Mouse (Mus musculus): ENCODE measurements around the gene Fam133b.
"Not testable (repeated sequence)": the region's sequence is repeated elsewhere in the genome, so short reads cannot be mapped to it uniquely, and the experiment has no call there.

Gene Fam133b

DNA sequence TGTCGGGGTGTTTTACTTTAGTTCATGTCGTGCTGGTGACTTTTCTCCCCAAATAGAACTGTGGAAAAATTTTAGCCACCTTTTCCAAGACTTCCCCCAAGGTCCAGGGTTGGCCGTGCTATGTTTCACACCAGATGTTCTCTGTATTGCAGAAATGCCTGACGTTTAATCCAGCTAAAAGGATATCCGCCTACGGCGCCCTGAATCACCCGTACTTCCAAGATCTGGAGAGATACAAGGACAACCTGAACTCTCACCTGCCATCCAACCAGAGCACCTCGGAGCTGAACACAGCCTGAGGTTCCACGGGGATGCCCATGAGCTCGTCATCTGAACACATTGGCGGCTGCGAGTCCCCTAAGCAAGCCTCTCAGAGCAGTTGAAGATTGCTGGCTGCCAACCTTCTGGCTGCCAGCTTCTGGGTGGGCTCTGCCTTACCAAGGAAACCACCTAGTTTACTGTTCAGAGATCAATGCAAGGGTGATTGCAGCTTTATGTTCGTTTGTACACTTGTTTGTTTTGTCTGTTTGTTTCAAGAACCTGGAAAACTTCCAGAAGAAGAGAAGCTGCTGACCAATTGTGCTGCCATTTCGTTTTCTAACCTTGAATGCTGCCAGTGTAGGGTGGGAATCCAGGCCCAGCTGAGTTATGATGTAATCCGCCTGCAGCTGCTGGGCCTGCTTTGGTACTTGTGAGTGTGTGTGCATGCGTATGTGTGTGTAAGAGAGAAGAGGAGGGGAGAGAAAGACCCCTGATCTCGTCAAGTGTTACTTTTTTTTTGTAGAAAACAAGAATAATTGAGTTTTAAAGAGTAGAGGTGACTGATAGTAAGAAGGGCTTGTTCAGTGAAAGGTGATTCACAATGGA is 22.9 kb upstream of the Fam133b start:
- no peak for DNase-seq (ENCODE audit: low read depth, low spot score)

DNA sequence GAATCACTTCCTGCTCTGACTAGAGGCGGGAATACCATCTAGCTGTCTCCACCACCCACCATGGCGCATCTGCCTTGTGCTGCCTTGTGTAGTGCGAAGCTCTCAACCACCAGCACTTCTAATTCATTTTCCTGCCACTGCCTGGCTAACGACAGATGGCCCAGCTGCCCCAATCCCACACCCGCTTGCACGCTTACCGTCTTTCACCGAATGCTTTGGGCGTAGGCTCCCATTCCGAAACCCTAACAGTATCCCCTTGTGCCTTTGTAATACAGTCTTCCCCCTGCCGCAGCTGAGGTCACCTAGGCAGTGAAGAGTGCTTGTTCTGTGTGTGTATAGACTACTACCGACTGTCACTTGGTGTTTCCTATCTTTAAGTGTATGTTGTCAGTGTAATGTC is 21.9 kb upstream of the Fam133b start:
- peak; percentile 66 for DNase-seq (ENCODE audit: low read depth, low spot score)

DNA sequence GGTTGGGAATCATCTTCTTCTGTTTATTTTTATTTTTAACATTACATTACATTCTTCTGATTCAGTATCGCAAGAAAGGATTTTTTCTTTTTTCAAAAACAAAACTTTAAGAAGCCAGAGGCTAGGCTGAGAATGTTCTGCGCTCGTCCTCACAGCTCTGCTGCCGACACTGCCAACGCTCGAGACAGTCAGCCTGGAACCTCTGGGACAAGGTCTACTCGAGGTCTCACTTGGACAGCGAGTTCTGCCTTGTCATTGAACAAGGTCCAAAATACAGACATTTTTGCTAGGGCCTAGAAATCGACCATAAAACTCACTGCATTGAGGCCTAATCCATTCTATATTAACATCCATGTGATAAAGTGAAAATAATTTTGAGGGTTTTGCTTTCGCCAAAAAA is 20.8 kb upstream of the Fam133b start:
- DNase-seq (ENCODE audit: low read depth, low spot score) = no peak

DNA sequence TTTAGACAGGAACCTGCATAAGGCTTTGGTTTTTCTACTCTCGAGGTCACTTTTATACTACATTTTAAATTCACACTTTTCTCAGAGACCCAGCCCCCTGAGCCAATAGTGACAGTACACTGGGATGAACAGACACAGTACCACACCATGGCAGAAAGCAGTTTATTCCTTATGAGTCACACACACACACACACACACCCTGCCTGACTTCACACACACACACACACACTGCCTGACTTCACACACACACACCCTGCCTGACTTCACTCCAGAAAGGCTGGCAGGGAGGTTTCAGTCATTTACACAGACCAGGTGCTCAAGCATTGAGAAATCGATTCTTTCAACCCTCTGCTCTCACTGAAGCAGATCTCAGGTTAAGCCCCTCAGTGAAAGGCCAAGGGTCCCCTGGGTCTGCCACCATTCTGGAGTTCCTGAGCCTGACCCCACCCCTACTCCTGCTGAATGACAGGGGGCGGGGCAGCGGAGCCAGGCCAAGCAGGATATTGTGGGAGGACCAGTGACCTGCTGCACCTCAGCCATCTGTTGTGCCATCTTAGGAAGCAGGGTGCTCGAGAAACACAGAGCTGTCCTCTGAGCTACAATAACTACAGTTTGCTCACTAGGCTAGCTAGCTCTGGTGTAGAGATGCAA is 16.5 kb upstream of the Fam133b start:
- DNase-seq (ENCODE audit: low read depth, low spot score) = peak; percentile 33

DNA sequence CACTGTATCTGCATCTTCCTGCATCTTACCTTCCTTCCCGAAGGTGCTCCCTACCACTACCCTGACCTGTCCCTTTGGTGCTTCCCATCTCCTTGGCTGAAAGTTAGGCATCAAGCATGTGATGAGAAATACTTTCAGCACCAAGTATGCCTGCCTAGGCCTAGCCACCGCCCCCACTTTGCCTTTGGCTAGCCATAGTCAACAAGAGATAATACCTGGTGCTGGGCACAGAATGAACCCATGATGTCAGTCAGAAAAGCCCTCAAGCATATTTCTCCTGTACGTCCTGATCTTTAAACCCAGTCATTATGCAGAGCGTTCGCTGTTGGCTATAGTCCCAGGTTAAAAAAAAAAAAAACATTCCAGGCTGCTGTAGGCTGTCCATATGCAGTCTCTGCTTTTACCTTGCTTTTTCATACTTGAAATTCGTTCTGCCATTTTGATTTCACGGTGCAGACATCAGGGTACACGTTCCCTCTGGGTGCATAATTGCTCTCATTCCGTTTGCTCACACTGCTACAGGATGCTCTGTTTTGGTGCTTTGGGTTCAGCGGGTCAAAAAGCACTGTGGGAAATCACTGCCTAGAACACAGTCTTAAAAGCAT is 13.9 kb upstream of the Fam133b start:
- DNase-seq (ENCODE audit: low read depth, low spot score) = no peak

DNA sequence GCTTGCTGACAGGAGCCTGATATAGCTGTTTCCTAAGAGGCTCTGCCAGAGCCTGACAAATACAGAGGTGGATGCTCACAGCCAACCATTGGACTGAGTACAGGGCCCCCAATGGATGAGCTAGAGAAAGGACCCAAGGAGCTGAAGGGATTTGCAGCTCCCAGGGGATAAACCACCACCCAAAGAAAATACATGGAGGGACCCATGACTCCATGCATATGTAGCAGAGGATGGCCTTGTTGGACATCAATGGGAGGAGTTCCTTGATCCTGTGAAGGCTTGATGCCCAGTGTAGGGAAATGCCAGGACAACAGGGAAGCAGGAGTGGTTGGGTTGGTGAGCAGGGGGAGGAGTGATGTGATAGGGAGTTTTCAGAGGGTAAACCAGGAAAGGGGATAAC is 11.6 kb upstream of the Fam133b start:
- DNase-seq (ENCODE audit: low read depth, low spot score) = not testable (repeated sequence)

DNA sequence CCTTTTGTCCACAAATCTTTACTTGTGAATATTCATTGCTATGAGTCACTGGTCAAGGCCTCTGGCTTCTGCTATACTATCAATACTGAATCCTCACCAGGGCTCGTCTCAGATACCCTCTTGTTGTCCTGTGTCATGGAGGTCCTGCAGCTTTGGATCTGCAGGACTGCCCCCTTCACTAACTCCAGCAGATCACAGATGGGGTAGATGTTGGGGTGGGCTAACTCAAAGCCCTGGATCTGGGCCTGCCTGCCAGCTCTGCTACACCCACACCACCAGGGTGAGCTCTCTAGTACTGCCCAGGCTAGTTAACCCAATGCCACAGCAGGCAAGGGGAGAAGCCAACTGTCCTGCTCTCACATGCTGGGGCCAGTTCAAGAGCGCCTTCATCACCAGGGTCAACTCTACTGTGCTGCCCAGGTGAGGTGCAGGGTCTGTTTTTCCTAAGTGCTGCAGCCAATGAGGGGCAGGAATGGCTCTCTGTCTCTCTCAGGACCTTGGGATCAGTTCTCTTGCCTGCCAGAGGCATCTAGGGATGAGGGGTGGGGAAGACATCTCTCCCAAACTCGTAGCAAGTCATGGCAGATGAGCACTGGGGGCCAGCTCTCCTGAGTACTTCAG is 6.9 kb upstream of the Fam133b start:
- DNase-seq (ENCODE audit: low read depth, low spot score) = no peak

DNA sequence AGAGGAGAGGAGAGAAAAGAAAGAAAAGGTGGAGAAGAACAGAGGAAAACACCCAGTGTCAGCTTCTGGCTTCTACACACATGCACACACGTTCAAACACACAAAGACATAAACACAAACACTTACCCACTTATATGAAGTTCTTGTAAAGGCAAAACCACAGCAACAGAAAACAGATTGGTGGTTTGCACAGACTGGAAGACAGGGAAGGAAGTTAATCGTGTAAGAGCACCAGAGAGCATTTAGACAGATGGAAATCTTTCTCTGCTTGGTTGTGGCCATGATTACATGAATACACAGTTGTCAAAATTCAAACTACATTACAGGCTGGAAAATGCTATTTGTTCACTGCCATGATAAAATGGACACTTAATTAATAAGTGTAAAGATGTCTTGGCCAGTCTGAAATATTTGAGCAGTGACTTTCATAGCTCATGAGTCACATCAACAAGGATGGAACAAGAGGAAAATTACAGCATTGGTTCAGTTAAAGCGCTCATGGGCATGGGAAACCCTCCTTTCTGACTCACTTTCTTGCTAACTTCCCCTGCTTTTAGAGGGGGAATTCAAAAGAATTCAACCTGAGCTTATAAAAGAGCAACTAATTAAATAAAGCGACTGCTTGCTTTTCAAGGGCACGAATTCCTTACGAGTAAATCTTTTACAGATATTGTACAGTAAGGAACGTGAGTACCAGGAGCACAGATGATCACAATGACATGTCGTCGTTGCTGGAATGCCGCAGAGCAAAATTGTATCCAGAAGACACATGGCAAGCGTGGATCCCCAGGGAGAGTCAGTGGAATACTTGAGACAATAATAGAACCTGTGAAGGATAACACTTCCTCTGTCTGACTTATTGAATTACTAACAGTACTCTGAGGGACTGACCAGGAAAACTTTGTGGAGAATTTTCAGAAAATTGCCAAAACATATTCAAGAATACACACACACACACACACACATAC is 4.8 kb upstream of the Fam133b start:
- DNase-seq (ENCODE audit: low read depth, low spot score) = no peak

DNA sequence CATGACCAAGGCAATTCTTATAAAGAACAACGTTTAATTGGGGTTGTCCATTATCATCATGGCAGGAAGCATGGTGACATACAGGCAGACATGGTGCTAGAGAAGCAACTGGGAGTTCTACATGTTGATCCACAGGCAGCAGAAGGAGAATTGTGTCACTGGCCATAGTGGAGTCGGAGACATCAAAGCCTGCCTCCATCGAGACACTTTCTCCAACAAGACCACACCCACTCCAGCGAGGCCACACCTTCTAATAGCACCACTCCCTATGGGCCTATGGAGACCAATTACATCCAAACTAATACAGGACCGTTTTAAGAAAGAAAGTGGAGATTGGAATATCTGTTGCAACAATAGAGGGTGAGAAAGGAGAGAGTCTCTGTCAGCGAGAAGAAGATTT is 1.8 kb upstream of the Fam133b start:
- peak; percentile 51 for DNase-seq (ENCODE audit: low read depth, low spot score)

DNA sequence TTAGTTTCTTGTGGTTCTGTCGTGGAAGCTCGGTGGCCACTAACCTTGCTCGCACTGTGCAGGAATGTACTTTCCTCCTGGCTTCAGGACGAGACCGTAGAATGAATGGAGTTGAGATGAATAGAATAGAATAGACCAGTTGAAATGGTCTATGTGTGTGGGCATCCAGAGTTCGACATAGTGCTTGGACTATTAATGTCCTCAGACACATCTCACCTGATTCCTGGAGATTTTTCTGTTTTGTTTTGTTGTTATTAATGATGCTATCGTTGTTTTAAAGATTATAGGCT is 792 bp downstream of the Fam133b start:
- peak; percentile 21 for DNase-seq (ENCODE audit: low read depth, low spot score)

DNA sequence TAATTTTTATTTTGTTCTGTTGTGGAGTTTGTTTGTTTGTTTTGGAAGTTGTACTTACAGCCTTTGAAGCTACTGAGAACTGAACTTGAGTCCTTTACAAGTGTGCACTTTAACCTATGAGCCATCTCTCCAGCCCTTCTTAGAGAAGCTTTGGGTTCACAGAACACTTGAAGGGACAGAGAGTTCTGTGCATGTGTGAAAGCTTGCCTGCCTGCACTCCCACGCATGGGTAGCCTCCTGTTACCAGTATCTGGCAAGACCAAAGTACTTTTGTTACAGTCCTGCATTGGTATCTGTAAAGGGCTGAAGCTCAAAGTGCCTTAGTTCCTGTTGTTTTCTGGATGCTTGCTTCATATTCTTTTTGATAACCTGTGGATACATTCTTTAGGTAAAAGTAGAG is 2.6 kb downstream of the Fam133b start:
- DNase-seq (ENCODE audit: low read depth, low spot score) = no peak

DNA sequence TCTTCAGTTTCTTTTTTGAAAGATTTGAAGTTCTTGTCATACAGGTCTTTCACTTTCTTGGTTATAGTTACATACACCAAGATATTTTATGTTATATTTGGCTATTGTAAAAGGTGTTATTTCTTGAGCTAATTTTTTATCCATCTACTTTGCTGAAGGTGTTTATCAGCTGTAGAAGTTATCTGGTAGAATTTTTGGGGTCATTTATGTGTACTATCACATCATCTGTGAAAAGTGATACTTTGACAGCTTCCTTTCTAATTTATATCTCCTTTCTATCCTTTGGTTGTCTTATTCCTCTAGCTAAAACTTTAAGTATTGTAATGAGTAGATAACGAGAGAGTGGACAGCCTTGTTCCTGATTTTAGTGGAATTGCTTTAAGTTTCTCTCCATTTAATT is 7.8 kb downstream of the Fam133b start:
- DNase-seq (ENCODE audit: low read depth, low spot score) = no peak

DNA sequence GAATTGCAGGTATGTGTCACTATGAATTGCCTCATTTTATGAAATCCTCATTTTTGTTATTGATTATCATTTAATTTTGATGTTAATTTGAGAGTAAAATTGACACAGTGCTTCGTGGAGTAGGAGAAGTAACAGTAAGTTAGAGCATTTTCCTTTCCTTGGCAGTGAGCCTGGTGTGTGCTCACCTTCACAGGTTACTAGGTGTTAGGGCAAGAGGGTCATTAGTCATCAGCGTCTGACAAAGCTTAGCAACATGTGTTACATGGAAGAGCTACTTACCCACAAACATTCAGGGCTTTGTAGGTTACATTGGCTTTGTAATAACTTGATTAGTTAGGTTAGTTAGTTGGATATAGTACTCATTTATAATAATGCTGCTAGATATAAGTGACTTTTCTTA is 10.6 kb downstream of the Fam133b start:
- DNase-seq (ENCODE audit: low read depth, low spot score) = no peak

DNA sequence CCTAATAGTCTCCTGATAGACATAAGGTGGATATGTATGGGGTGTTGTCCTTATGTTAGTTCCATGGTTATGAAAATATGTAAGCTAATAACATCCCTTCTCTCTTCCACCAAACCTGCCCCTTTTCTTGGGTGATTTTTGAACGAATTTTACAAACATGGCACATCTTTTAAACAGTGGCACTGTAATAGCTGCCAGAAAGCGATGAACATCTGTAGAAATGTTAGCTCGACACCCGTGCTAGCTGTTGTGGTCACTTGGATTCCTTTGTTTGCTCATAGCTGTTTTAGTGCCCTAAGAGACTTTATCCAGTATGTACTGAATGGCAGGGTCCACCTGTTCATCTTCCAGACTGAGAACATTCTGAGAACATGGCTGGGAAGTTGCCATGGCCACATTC is 27.6 kb downstream of the Fam133b start, which contains the start of gene 1700109H08Rik:
Gene 1700109H08Rik (plus strand): TSS at position 301 of the 400 bp plus-strand sequence.
- DNase-seq (ENCODE audit: low read depth, low spot score) = no peak

DNA sequence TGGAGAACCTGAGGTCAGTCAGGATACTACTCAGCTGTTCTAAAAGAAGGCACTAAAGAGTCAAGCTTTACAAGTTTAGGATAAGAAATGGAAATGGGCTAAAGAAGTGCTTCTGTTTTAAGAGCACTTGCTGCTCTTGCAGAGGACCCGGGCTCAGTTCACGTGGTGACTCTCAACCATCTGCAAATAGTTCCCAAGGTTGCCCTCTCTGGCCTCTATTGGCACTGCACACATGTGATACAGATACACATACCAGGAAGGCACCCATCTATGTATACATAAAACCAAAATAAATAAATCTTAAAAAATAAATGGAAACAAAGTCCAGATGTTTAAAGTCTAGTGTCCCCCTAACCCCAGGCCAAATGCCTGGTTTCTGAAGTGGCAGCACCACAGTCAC is 31.2 kb downstream of the Fam133b start:
- peak; percentile 56 for DNase-seq (ENCODE audit: low read depth, low spot score)

DNA sequence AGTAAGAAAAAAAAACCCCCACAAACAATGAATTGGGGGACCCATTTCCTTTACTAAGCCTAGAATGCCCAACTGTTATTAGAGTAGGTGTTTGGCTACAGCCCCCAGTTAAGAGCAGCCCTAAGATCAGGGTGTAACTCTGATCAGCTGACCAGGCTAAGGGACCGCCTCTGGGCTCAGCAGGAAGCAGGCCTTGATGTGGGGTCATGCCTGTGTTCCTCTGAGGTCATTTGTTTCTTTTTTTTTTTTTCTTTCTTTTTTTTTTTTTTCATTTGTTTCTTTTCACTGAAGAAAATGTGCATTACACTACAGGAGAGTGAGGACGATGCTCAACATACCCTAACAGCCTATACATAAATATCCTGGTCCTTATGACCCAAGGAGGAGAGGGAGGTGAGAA is 34.3 kb downstream of the Fam133b start:
- DNase-seq (ENCODE audit: low read depth, low spot score) = peak; percentile 61

DNA sequence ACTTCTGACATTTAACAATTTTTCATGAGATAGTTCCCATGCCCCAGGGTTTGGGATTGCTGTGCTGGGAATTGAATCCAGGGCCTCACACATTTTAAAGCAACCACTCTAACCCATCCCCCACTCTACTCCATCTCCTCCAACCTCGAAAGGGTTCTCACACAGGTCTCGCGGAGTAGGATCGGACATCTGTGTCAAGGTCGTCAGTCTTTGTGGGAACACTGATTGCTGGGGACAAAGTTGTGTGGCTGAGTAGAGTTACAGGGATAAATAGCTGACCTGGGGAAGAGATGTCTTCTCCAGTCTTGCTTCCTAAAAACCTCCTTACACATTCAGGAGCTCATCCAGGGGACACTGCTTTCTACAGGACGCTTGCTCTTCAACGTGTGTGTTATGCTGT is 35.4 kb downstream of the Fam133b start:
- peak; percentile 48 for DNase-seq (ENCODE audit: low read depth, low spot score)

DNA sequence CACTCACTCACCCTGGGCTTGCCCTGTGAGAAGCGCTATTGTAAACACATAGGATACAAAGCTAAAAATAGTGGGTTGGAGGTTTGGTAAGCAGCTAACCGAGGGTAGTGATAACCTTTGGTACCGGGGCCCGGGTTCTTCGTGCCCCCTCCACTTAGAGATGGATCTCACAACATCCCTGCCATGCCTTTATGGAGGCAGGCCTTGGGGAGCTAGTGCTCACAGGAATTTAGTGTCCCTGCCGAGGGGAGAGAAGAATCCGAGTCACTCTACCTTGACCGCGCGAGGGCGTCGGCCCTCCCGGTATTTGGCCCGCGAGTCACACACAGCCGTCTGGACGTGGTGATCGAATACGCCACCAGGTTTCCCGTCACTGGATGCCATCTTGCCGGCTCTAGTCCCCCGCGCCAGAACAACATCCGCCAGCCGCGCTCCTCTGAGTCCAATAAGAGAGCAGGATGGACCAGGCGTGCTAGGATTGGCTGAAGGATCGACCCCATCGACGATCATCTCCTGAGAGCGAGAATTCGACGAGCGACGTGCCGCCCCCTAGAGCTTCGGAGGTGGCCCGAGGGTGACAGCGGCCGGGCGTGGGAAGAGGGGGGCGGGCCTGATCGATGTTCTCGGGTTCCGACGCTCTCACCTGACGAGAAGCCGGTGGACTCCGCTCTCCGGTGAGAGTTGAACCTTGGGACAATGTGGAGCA is 52.2 kb downstream of the Fam133b start, which contains the start of gene Pex1:
Gene Pex1 (plus strand): TSS at position 374 of the 706 bp plus-strand sequence.
- DNase-seq (ENCODE audit: low read depth, low spot score) = peak; percentile 99

DNA sequence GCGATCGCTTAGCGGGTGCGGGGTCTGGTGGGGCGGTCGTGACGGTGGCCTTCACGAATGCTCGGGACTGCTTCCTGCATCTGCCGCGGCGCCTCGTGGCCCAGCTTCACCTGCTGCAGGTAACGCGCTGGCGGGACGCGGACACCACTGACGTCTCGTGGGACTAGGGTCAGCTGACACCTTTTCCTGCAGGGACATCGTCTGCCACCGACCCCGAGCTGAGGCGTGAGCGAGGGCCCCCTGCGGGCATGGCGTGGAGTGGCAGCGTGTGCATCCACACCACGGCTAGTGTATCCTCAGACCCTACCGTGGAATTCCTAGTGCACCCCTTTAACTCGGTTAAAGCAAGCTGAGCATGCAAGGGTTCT is 52.8 kb downstream of the Fam133b start, which contains the start of gene Rbm48:
Gene Rbm48 (minus strand): TSS at position 187 of the 368 bp plus-strand sequence.
- DNase-seq (ENCODE audit: low read depth, low spot score) = peak; percentile 92

DNA sequence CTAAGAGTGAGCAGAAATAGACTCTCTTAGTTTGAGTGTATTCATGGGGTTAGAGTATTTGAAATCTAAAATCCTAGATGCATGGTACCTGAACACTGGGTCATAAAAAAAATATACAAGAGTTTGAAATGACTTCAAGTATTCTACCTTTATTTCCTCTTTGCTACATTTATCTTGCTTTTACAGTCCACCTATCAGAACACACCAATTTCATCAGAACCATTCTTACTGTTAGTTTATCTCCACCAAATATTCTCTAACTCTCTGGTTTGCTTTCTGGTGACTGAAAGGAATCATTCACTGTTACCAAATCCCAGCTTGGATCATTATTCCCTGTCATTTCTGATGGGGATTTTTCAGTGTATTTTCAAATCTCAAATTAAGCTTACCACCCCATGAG is 53.5 kb downstream of the Fam133b start:
- DNase-seq (ENCODE audit: low read depth, low spot score) = no peak

All from ZHBTc4 (cell line).